Mouse (Mus musculus) neural tube, embryonic 13.5 days (tissue): Measurements from ENCODE around the gene Rnf157. TPM values are rescaled to one million over a fixed set of nuclear protein-coding genes. Genes with fewer than 3 reads are reported as not detected.

Source experiments
- ATAC-seq: fragments of 200-750 bp; cut with Nextera tagmentation; 2 replicates; pipeline ENCODE4 v1.8.0; 2017; ENCODE audit warnings: low read depth, mild to moderate bottlenecking, moderate TSS enrichment, moderate library complexity
- H3K27ac ChIP-seq: fragments of 300-500 bp; sonication (generic); replicated peaks from 2 replicates; pipeline ENCODE4 v1.5.1; 2015; ENCODE audit warnings: moderate library complexity, mild to moderate bottlenecking, inconsistent platforms
- H3K27me3 ChIP-seq: fragments of 300-500 bp; sonication (generic); 2 replicates; pipeline ENCODE4 v1.6.1; 2015; ENCODE audit warnings: mild to moderate bottlenecking, inconsistent platforms
- H3K36me3 ChIP-seq: fragments of 300-500 bp; sonication (generic); 2 replicates; pipeline ENCODE4 v1.6.1; 2015; ENCODE audit warnings: mild to moderate bottlenecking, inconsistent platforms
- H3K4me1 ChIP-seq: fragments of 300-500 bp; sonication (generic); replicated peaks from 2 replicates; pipeline ENCODE4 v1.6.1; 2015; ENCODE audit warnings: inconsistent platforms
- H3K4me2 ChIP-seq: fragments of 300-500 bp; sonication (generic); 2 replicates; pipeline ENCODE4 v1.6.1; 2015; ENCODE audit warnings: inconsistent platforms, mild to moderate bottlenecking, moderate library complexity
- H3K4me3 ChIP-seq: fragments of 300-500 bp; sonication (generic); 2 replicates; pipeline ENCODE4 v1.5.1; 2015; ENCODE audit warnings: mild to moderate bottlenecking, inconsistent platforms
- H3K9ac ChIP-seq: fragments of 300-500 bp; sonication (generic); 2 replicates; pipeline ENCODE4 v1.6.1; 2015; ENCODE audit warnings: moderate library complexity, mild to moderate bottlenecking, inconsistent platforms
- H3K9me3 ChIP-seq: fragments of 300-500 bp; sonication (generic); 2 replicates; pipeline ENCODE4 v1.6.1; 2016; ENCODE audit warnings: inconsistent platforms
- WGBS: fragments of 180-500 bp; shearing (Covaris S2); methylation state at CpG from one replicate; pipeline ENCODE4 v1.1.7; 2015; 5-methylcytosine and 5-hydroxymethylcytosine counted together
- polyA plus RNA-seq: library from polyadenylated mRNA; unstranded; fragments of >200 nt; fragmentation: Nextera tagmentation; extraction: Ambion mirVana; gene quantifications from 2 replicates; pipeline ENCODE4 v1.2.1, GENCODE M21; 2015

The Rnf157 gene
- polyA plus RNA-seq, 1 experiment from 2014 or later = 72.0 TPM

DNA sequence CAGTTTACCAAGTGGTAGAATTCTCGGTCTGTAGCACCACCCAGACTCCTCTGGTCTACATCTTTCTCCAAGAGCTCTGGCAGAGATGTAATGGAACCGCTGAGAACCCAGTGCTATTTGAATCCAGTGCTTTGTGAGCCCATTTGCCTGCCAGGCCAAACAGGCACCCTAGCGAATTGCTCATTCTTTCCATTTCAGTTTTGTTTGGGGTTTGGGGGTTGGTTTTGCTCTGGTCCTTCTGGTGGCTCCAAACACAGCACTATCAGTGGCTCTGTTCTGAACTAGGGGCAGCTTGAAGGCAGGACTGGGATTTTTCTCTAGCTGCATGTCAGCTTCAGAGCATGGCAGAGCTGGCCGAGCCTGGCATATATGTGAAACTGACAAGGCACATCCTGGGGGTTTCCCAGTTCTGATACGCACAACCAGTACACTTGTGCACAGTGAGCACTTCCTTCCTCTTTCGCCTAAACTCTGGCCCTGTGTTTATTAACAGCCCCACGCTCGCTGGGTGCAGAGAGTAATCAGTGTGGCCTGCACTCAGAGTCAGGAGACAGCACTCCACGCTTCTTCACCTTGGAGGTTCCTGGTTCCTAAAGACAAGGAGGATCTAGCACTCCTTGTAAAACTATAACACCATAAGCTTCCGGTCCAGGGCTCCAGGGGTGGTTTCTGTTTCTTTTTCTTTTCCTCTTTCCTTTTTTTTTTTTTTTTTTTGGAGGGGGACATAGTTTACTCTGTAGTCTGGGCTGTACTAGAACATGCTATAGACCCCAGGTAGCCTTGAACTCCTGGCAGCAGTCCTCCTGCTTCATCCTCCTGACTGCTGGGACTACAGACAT is 11.2 kb upstream of the Rnf157 start:
- no peaks in the 10 kb centered on the region for H3K27me3 ChIP-seq
- ATAC-seq = no peak
- no peak overlapping the region for H3K27ac ChIP-seq
- H3K4me3 ChIP-seq = no peak overlapping the region
- WGBS = 87% methylated on average over 10 of the region's 10 CpGs
- no peaks in the 10 kb centered on the region for H3K9me3 ChIP-seq
- no peaks in the 10 kb centered on the region for H3K36me3 ChIP-seq
- H3K9ac ChIP-seq = no peak overlapping the region
- no peak overlapping the region for H3K4me2 ChIP-seq
- no peaks in the 10 kb centered on the region for H3K4me1 ChIP-seq

DNA sequence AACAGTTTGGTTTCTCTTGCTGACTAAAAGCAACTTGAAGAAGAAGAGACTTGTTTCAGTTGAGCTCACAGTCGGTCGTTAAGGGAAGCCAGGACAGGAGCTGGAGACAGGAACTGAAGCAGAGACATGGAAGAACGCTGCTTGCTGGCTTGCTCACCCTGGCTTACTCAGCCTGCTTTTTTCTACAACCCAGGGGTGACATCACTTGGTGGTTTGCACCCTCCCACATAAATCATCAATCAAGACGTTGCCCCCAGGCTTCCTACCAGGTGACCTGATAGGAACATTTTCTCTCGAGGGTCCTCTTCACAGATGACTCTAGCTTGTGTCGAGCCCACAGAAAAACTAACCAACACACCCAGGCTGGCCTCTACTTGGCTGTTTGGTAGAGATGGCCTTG is 10.4 kb upstream of the Rnf157 start:
- 87% methylated on average over 6 of the region's 6 CpGs for WGBS
- no peak overlapping the region for H3K27ac ChIP-seq

DNA sequence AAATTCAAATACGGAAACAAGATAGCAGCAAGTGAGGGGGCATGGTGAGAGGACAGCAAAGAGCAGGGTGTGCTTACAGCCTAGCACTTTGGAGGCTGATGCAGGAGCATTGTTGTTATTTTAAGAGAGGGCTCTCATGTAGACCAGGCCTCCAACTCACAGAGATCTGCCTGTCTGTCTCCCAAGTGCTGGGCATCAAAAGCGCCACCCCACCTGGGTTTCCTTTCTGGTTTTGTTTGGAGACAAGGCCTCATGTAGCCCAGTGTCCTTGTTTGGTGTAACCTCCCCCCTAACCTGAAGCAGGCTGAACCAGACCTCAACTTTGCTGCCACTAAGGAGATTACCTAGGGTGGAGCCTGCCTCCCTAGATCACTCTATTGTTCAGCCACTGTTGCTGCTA is 9.7 kb upstream of the Rnf157 start:
- no peak overlapping the region for H3K4me3 ChIP-seq
- no peaks in the 10 kb centered on the region for H3K9me3 ChIP-seq
- no peak overlapping the region for H3K9ac ChIP-seq
- WGBS = 88% methylated on average over 2 of the region's 2 CpGs
- no peak overlapping the region for H3K27ac ChIP-seq
- no peaks in the 10 kb centered on the region for H3K4me1 ChIP-seq
- H3K27me3 ChIP-seq = no peaks in the 10 kb centered on the region
- H3K4me2 ChIP-seq = no peak overlapping the region
- ATAC-seq = no peak
- H3K36me3 ChIP-seq = no peaks in the 10 kb centered on the region

More for the DNA sequence above, 10.4 kb upstream of the Rnf157 start:
- Histone ChIP-seq H3K36me3 (no peaks in the 10 kb centered on the region), H3K4me1 (no peaks in the 10 kb centered on the region), H3K4me3 (no peak overlapping the region), H3K9ac (no peak overlapping the region), H3K9me3 (no peaks in the 10 kb centered on the region), H3K27me3 (no peaks in the 10 kb centered on the region), H3K4me2 (no peak overlapping the region)
- ATAC-seq = no peak

DNA sequence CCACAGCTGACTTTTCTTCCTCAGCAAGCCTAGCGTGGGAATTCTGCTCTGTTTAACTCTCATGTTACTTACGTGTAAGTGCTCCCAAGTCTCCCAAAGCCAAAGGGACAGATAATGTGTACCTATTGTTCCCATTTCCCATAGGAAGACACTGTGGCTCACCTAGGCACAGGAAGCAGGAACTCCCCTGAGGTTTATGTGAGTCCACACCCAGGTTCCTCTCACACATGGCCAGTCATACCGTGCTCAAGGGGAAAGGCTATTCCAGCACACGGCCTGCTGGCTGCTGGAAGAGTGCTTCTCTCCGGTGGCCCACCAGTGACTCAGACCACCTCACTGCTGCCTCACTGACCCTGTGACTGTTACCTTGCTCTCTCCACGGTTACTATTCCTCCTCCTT is 8.3 kb upstream of the Rnf157 start:
- Histone ChIP-seq H3K36me3 (no peaks in the 10 kb centered on the region), H3K27me3 (no peaks in the 10 kb centered on the region), H3K4me2 (no peak overlapping the region), H3K9me3 (no peaks in the 10 kb centered on the region), H3K4me1 (no peaks in the 10 kb centered on the region), H3K27ac (no peak overlapping the region), H3K4me3 (no peak overlapping the region), H3K9ac (no peak overlapping the region)
- whole genome bisulfite sequencing = 76% methylated on average over 6 of the region's 6 CpGs
- no peak for ATAC-seq

DNA sequence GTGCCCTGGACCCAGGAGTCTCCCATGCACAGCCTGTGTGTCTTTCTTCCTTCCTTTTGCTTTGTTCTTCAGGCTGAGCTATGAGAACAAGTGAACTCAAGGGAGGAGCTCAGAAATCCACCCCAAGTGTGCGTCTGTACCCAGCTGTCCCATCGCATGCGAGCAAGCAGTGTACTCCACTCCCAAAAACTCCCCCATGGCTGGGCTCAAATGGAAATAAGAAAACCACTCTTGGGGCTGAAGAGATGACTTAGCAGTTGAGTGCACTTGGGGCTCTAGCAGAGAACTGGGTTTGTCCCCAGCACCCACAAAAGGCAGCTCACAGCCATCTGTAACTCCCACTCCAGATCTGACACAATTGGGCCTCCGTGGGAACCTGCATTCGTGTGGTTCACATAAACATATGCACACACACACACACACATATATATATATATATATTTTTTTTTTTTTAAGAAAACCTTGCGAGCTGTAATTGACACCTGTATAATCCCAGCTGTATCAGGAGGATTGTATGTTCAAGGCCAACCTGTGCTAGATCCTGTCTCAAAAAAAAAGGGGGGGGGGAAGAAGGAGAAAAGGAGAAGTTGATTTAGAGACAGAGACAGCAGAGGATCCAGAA is 6.1 kb upstream of the Rnf157 start:
- Histone ChIP-seq H3K27me3 (no peaks in the 10 kb centered on the region), H3K36me3 (no peaks in the 10 kb centered on the region), H3K4me2 (no peak overlapping the region), H3K27ac (0 out of 2 replicates have a peak overlapping the region, but pooled peaks have one; percentile 28), H3K4me3 (no peak overlapping the region), H3K4me1 (no peaks in the 10 kb centered on the region), H3K9me3 (no peaks in the 10 kb centered on the region), H3K9ac (no peak overlapping the region)
- no peak for ATAC-seq
- WGBS = 76% methylated on average over 6 of the region's 6 CpGs

DNA sequence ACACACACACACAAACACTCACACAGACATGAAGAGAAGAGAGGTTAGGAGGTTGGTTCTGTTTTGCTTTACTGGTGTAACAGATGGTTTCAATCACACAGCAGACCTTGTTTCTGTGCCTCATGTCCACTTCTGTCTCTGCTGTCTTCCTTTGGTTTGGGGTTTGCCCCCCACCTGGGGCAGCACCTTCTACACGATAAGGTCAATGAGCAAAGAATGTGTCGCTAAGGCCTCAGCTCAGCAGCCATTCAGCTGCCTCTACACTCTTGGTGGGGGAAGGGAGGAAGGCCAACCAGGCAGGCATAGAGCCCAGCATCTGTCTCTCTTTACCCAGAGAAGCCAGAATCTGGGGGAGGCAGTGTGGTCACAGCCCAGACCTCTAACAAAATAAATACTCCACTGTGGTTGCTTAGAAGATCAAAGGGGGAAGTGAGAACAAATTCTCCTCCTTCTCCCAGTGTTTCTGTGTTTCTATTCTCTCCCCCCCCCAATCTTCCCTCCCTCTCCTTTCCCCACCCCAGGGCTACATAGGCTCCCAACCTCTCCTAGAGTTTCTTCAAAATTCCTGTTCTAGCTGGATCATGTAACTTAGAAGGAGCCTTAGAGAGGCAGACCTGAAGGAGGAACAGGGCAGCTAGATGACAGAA is 5.5 kb upstream of the Rnf157 start:
- no peak overlapping the region for H3K4me3 ChIP-seq
- H3K9ac ChIP-seq = no peak overlapping the region
- H3K36me3 ChIP-seq = no peaks in the 10 kb centered on the region
- no peak overlapping the region for H3K4me2 ChIP-seq
- ATAC-seq = no peak
- 0 out of 2 replicates have a peak overlapping the region, but pooled peaks have one; percentile 28 for H3K27ac ChIP-seq
- H3K9me3 ChIP-seq = no peaks in the 10 kb centered on the region
- H3K4me1 ChIP-seq = peaks cover 3% of the 10 kb centered on the region
- H3K27me3 ChIP-seq = no peaks in the 10 kb centered on the region
- 26% methylated on average over 2 of the region's 2 CpGs for WGBS

DNA sequence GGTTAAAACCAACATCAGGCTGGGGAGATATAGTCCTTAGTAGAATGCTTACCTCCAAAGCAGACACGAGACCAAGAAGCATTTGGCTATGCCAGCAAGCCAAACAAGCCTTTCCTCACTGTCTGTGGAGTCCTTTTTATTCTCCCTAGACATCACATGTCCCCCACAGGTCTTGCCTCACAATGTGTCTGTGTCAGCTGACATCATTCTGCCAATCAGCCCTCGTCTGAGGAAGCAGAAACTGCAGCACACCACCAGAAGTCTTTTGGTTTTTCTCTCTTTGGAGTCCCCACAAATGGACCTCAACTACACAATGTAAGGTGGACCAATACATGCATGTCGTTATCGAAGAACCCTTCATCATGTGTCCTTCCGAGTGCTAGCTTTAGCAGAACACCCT is 4.2 kb upstream of the Rnf157 start:
- Histone ChIP-seq H3K27ac (no peak overlapping the region), H3K9ac (no peak overlapping the region), H3K9me3 (no peaks in the 10 kb centered on the region), H3K27me3 (no peaks in the 10 kb centered on the region), H3K4me3 (no peak overlapping the region), H3K4me2 (no peak overlapping the region), H3K36me3 (no peaks in the 10 kb centered on the region), H3K4me1 (peaks cover 8% of the 10 kb centered on the region)
- WGBS = 91% methylated on average over 5 of the region's 5 CpGs
- no peak for ATAC-seq

DNA sequence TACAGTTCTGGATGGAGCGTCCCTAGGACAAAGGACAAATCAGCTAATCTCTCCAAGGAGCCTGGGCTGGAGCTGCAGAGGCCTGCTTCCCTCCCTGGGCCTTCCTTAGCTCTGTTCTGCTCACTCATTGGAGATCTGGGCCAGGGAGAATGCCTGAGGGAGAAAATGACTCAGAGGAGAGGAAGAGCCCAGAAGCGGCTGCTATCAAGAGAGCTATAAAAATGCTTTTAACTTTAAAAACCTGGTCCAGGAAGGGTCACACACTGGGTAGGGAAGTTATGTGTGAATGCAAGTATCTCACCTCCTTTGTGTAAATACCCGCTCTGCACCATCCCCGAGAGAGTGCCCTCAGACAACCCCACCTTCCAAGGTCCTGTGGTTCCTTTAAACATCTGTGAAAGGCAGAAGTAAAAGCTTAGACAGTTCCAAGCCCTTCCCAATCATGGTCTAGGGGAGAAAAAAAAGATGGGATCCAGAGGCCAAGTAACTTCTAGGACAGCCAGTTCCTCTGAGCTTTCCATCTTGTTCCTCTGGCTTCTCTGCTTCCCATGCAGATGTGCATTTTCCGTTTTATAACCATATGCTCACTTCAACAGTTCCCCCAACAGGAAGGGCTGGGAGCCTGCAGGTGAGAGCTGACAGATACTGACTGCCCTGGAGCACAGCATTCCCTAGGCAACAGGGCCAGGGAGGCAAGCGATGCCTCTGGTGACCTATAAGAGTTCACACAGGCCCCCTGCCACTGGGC is 3.5 kb upstream of the Rnf157 start:
- no peaks in the 10 kb centered on the region for H3K36me3 ChIP-seq
- no peak overlapping the region for H3K4me2 ChIP-seq
- no peak overlapping the region for H3K4me3 ChIP-seq
- H3K9me3 ChIP-seq = no peaks in the 10 kb centered on the region
- H3K9ac ChIP-seq = no peak overlapping the region
- H3K27ac ChIP-seq = no peak overlapping the region
- ATAC-seq = no peak
- peaks cover 15% of the 10 kb centered on the region for H3K4me1 ChIP-seq
- WGBS = 65% methylated on average over 6 of the region's 6 CpGs
- no peaks in the 10 kb centered on the region for H3K27me3 ChIP-seq

DNA sequence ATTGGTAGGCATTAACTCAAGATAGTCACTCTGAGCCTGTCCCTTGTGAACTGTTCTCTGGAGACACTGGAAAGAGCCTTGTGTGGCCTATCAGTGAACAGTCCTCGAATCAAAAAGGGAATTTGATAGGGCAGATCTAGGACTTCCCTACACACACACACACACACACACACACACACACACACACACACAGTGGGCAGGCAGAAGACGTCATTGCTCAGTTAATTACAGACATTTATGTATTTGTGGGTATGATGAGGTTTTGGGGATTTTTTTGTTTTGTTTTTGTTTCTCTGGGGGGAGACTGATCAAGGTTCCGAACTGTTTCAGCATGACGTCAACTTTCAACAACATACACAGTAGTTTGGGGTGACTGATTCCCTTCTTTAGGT is 795 bp upstream of the Rnf157 start:
- Histone ChIP-seq H3K9me3 (no peaks in the 10 kb centered on the region), H3K4me3 (peak overlapping the region; percentile 70), H3K4me2 (peak overlapping the region; percentile 76), H3K9ac (peak overlapping the region; percentile 96), H3K27me3 (no peaks in the 10 kb centered on the region), H3K27ac (peak overlapping the region; percentile 93), H3K36me3 (no peaks in the 10 kb centered on the region), H3K4me1 (peaks cover 25% of the 10 kb centered on the region)
- 59% methylated on average over 4 of the region's 4 CpGs for WGBS
- peak; percentile 26; the same call in 1 of the 2 replicates for ATAC-seq

DNA sequence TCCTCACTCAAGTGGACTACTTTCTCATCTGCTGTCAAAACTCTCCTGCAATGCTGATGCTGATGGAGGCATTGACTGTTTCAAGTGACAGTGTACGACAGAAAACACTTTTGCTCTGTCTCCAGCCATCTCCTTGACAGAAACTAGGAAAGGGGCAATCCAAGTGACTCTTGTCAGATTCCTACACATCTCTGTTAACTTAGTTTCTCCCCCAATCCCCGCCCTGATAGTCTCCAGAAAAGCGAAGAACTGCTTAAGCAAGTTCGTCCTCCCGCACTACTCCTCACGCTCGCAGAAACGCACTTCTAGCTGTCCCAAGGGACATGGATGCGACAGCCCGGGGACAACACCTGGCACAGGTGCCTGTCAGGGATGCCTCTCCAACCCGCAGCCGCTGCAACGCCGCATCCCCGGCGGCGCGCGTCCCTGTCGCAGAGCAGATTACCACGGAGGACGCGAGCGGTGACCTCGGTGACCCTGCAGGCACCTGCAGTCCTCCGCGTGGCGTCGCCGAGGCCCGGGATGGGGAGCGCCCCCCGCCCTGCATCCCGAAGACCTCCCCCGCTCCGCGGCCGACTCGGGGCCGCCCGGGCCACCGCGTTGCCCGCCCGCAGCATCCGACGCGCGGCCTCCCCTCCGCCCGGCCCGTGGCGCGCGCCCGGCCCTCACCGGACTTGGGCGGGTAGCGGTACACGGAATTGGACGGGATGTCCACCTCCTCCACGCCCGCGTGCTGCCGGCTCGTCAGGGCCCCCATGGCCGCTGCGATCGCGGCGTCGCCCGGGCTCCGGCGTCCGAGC is 604 bp downstream of the Rnf157 start:
- H3K4me2 ChIP-seq = peak overlapping the region; percentile 76
- under 1% methylated on average over 76 of the region's 76 CpGs for WGBS
- peak; percentile 42 for ATAC-seq
- no peaks in the 10 kb centered on the region for H3K27me3 ChIP-seq
- peak overlapping the region; percentile 93 for H3K27ac ChIP-seq
- peak overlapping the region; percentile 96 for H3K9ac ChIP-seq
- peaks cover 25% of the 10 kb centered on the region for H3K4me1 ChIP-seq
- H3K36me3 ChIP-seq = no peaks in the 10 kb centered on the region
- no peaks in the 10 kb centered on the region for H3K9me3 ChIP-seq
- peak overlapping the region; percentile 70 for H3K4me3 ChIP-seq

DNA sequence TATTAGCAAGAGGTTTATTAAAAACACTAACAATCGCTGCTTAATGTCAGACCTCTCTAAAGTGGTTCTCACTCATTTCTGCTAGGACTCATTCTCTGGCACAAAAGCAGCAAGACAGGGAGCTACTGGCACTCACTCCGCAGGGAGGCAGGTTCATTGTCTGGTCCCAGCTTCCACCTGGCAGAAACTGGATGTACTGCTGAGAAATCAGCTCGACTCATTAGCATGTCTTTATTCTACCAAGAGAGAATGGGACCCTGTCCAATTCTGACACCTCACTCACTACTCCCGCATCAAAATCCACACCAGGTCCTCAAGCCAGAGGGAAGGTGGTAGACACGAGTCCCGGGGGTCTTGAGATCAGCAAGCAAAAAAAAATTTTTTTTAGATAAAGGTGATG is 1.2 kb downstream of the Rnf157 start:
- Histone ChIP-seq H3K4me3 (peak overlapping the region; percentile 70), H3K4me2 (peak overlapping the region; percentile 76), H3K9ac (peak overlapping the region; percentile 96), H3K27ac (peak overlapping the region; percentile 93), H3K27me3 (no peaks in the 10 kb centered on the region), H3K4me1 (peaks cover 25% of the 10 kb centered on the region), H3K9me3 (no peaks in the 10 kb centered on the region), H3K36me3 (no peaks in the 10 kb centered on the region)
- 11% methylated on average over 6 of the region's 6 CpGs for WGBS
- no peak for ATAC-seq
